Mouse (Mus musculus) hindbrain, embryonic 16.5 days (tissue): Measurements from ENCODE around the gene Olfr458. TPM values are rescaled to one million over a fixed set of nuclear protein-coding genes. Genes with fewer than 3 reads are reported as not detected.

ENCODE experiments used
- polyA plus RNA-seq: library from polyadenylated mRNA; unstranded; fragments of >200 nt; fragmentation: Nextera tagmentation; extraction: Ambion mirVana; gene quantifications from 2 replicates; pipeline ENCODE4 v1.2.1, GENCODE M21; 2015

Olfr458 gene
- polyA plus RNA-seq, 1 experiment from 2014 or later, result not detected

Other genes starting within 250 kb of the Olfr458 start
- not detected in 2 replicates for gene Tas2r144, start 249.9 kb downstream of the Olfr458 start, polyA plus RNA-seq
- gene Gstk1, start 219.3 kb downstream of the Olfr458 start, polyA plus RNA-seq, result 14.2 and 15.0 TPM in 2 replicates
- 0.14 TPM in 2 replicates for gene Tmem139, start 203.2 kb downstream of the Olfr458 start, polyA plus RNA-seq
- 28.2 and 31.8 TPM in 2 replicates for gene Casp2, start 200.2 kb downstream of the Olfr458 start, polyA plus RNA-seq
- gene Clcn1, start 178.5 kb downstream of the Olfr458 start, polyA plus RNA-seq, result 0.99 and 1.2 TPM in 2 replicates
- 7.2 and 7.3 TPM in 2 replicates for gene Fam131b, start 140.6 kb downstream of the Olfr458 start, polyA plus RNA-seq
- 52.4 and 69.7 TPM in 2 replicates for gene Zyx, start 115.6 kb downstream of the Olfr458 start, polyA plus RNA-seq
- gene Epha1, start 91.9 kb downstream of the Olfr458 start, polyA plus RNA-seq, result 0.25 and 0.49 TPM in 2 replicates
- gene Tas2r143, start 65.0 kb downstream of the Olfr458 start, polyA plus RNA-seq, result not detected in 2 replicates
- not detected in 2 replicates for gene Tas2r135, start 59.8 kb downstream of the Olfr458 start, polyA plus RNA-seq
- gene Tas2r126, start 30.7 kb downstream of the Olfr458 start, polyA plus RNA-seq, result not detected in 2 replicates
- gene Olfr457, start 11.1 kb upstream of the Olfr458 start, polyA plus RNA-seq, result 0.12 TPM in 1 of 2 replicates, not detected in the other
- gene Olfr456, start 22.0 kb upstream of the Olfr458 start, polyA plus RNA-seq, result not detected in 2 replicates
- gene Olfr455, start 82.4 kb upstream of the Olfr458 start, polyA plus RNA-seq, result not detected in 2 replicates
- not detected in 2 replicates for gene Tcaf3, start 132.5 kb upstream of the Olfr458 start, polyA plus RNA-seq
- 2.2 and 2.6 TPM in 2 replicates for gene Tcaf2, start 180.1 kb upstream of the Olfr458 start, polyA plus RNA-seq
- gene Tcaf1, start 244.9 kb upstream of the Olfr458 start, polyA plus RNA-seq, result 214 and 216 TPM in 2 replicates